Mouse (Mus musculus) forebrain, embryonic 16.5 days (tissue): ENCODE results near the gene Olfr1440. TPM values are rescaled to one million over a fixed set of nuclear protein-coding genes. Genes with fewer than 3 reads are reported as not detected.

ENCODE experiments used
- ATAC-seq: fragments of 200-750 bp; cut with Nextera tagmentation; 2 replicates; pipeline ENCODE4 v1.8.0; 2017; ENCODE audit warnings: mild to moderate bottlenecking, moderate library complexity
- H3K27ac ChIP-seq: fragments of 300-500 bp; sonication (generic); 2 replicates; pipeline ENCODE4 v1.5.1; 2014; ENCODE audit warnings: low read length, control low read depth
- H3K27me3 ChIP-seq: fragments of 300-500 bp; sonication (generic); replicated peaks from 2 replicates; pipeline ENCODE4 v1.6.1; 2014; ENCODE audit warnings: low read length; ENCODE audit not compliant: control insufficient read depth, insufficient read depth
- H3K36me3 ChIP-seq: fragments of 300-500 bp; sonication (generic); 2 replicates; pipeline ENCODE4 v1.6.1; 2014; ENCODE audit not compliant: control insufficient read depth, insufficient read depth
- H3K4me1 ChIP-seq: fragments of 300-500 bp; sonication (generic); replicated peaks from 2 replicates; pipeline ENCODE4 v1.6.1; 2014; ENCODE audit warnings: low read length; ENCODE audit not compliant: control insufficient read depth, insufficient read depth
- H3K4me2 ChIP-seq: fragments of 300-500 bp; sonication (generic); 2 replicates; pipeline ENCODE4 v1.6.1; 2014; ENCODE audit warnings: mild to moderate bottlenecking, low read length, control low read depth
- H3K4me3 ChIP-seq: fragments of 300-500 bp; sonication (generic); replicated peaks from 2 replicates; pipeline ENCODE4 v1.5.1; 2014; ENCODE audit warnings: mild to moderate bottlenecking, low read length, control low read depth
- H3K9ac ChIP-seq: fragments of 300-500 bp; sonication (generic); replicated peaks from 2 replicates; pipeline ENCODE4 v1.6.1; 2014; ENCODE audit warnings: low read depth, low read length, control low read depth
- H3K9me3 ChIP-seq: fragments of 300-500 bp; sonication (generic); 2 replicates; pipeline ENCODE4 v1.6.1; 2016; ENCODE audit warnings: low read length; ENCODE audit not compliant: control insufficient read depth
- WGBS: fragments of 180-500 bp; shearing (Covaris S2); extraction: QIAGEN DNeasy Blood & Tissue Kit; methylation state at CpG from one replicate; pipeline ENCODE4 v1.1.7; 2014; 5-methylcytosine and 5-hydroxymethylcytosine counted together
- polyA plus RNA-seq: library from polyadenylated mRNA; unstranded; fragments of >200 nt; fragmentation: Nextera tagmentation; extraction: Ambion mirVana; gene quantifications from 2 replicates; pipeline ENCODE4 v1.2.1, GENCODE M21; 2015

The Olfr1440 gene
- polyA plus RNA-seq, 1 experiment from 2014 or later: not detected

DNA sequence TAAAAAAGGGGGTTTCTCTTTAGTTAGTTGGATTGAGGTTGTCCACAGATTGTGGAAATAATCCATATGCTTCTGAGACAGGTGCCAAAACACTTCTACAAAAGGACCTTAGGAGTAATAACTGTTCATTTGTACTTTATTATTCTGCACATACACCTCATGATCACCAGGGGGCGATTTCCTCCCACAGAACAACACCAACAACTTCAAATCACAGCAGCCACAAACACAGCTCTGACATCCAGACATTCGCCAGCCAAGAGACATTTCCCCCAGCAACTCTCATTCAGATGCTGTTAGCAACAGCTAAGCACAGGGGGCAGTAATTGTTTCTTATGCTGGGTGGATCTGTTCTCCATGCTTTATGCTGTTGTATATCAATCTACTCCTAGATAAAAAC is 46.0 kb downstream of the Olfr1440 start:
- H3K4me1 ChIP-seq: no peaks in the 10 kb centered on the region
- WGBS: 2% methylated on average over 2 of the region's 2 CpGs

DNA sequence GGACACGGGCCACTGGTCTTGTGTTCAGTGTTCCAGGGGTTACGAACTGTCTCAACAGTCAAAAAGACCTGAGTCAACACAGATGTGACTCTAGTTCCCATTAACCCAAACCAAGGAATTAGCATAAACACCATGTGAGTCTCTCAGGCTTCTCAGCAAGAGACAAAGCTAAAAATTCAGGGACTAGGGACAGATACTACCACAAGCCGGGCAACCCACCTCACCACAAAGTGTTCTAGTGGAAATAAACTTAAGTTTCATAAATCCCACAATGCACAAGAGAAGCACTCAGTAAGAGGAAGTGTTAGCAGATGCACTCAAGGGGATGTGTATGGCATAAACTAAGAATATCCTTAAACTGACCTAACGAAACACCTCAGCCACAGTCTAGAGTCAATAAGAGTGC is 47.9 kb downstream of the Olfr1440 start:
- no peak overlapping the region for H3K9ac ChIP-seq
- WGBS: 94% methylated on average over 4 of the region's 4 CpGs
- no peaks in the 10 kb centered on the region for H3K27me3 ChIP-seq
- no peaks in the 10 kb centered on the region for H3K36me3 ChIP-seq
- ATAC-seq: no peak
- H3K4me2 ChIP-seq: no peak overlapping the region
- H3K27ac ChIP-seq: no peak overlapping the region
- no peaks in the 10 kb centered on the region for H3K9me3 ChIP-seq
- no peaks in the 10 kb centered on the region for H3K4me1 ChIP-seq
- no peak overlapping the region for H3K4me3 ChIP-seq

More for the DNA sequence above, 46.0 kb downstream of the Olfr1440 start:
- Histone ChIP-seq H3K9ac (no peak overlapping the region), H3K4me2 (no peak overlapping the region), H3K4me3 (no peak overlapping the region), H3K27me3 (no peaks in the 10 kb centered on the region), H3K36me3 (no peaks in the 10 kb centered on the region), H3K27ac (no peak overlapping the region), H3K9me3 (no peaks in the 10 kb centered on the region)
- peak; percentile 69 for ATAC-seq

DNA sequence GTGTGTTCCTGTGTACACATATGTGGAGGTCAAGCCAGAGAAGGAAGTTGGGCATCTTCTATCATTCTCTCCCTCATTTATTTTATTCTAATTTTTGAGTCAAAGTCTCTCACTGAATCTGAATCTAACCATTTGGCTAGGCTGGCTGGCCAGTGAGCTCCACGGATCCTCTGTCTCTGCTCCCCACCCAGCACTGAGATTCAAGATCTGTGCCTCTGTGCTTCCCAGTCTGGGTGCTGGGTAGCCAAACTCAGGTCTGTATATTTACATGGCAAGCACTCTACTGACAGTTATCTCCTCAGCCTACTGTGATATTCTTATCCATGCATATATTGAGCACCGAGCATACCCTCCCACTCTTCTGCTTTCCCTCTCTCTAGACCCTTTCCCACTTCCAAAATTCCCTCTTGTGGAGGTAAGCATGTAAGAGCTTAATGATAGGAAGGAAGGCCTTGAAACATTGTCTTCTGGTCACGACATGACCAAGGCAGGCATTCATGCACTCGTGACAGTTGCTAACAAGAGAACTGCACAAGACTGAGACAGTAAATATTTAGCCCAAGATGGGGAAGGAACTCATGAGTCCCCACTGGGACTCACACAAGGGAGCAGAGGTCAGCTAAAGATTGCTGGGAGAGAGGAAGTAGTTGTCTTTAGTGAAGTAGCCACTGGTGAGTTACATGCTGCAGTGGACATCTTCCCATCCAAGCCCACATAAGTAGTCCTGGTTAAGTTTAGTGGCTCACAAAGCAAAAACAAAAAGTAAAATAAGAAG is 48.9 kb downstream of the Olfr1440 start:
- no peaks in the 10 kb centered on the region for H3K36me3 ChIP-seq
- no peak overlapping the region for H3K4me2 ChIP-seq
- H3K27me3 ChIP-seq: no peaks in the 10 kb centered on the region
- H3K27ac ChIP-seq: no peak overlapping the region
- WGBS: 84% methylated on average over 4 of the region's 4 CpGs
- no peak for ATAC-seq
- H3K4me3 ChIP-seq: no peak overlapping the region
- H3K9me3 ChIP-seq: no peaks in the 10 kb centered on the region
- H3K9ac ChIP-seq: no peak overlapping the region
- no peaks in the 10 kb centered on the region for H3K4me1 ChIP-seq

DNA sequence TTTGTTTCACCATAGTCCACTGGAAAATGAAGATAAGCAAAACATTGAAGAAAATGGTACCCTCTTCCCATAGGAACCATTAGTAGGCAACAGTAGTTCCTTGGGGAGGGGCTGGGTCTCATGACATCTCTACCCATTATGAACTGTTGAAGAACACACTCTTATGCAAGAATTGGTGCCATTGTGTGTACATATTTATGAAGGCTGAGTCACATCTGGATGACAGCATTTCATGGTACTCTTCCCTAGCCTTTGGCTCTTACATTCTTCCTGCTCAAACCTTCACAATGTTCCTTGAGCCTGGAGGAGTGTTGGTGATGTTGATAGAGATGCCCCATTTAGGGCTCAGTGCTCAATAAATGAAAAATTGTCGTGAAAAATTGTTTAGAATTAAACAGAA is 52.5 kb downstream of the Olfr1440 start:
- no peak overlapping the region for H3K4me3 ChIP-seq
- H3K4me1 ChIP-seq: no peaks in the 10 kb centered on the region
- no peak overlapping the region for H3K9ac ChIP-seq
- no peak overlapping the region for H3K27ac ChIP-seq
- ATAC-seq: no peak
- 50% methylated on average over 1 of the region's 1 CpGs for WGBS
- no peaks in the 10 kb centered on the region for H3K36me3 ChIP-seq
- no peaks in the 10 kb centered on the region for H3K9me3 ChIP-seq
- no peak overlapping the region for H3K4me2 ChIP-seq
- no peaks in the 10 kb centered on the region for H3K27me3 ChIP-seq

DNA sequence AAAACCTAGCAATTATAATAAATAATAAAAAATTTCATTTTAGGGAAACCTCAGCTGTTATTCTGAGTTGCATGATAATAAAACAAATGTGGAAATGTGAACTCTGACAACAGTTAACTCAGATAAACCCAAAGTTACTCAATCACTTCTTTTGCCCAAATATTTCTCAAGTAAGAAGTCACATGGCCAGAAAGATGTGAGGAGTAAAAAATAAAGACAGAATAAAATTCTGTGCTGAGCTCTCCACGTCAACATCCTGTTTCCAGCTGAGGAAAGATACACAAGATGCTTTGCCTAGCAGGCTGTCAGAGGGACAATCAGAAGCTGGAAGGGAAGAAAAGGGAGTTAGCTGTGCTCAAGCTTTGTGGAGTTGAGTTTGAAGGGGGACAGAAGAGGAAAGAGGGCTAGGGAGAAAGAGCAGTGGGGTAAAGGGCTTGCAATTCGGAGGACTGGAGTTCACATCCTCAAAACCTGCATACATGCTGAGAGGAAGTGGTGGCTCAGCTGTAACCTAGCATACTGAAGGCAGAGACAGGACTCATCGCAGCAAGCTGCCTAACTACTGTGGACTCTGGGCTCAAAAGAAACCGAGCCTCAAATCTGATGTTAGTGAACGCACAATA is 53.1 kb downstream of the Olfr1440 start:
- no peak overlapping the region for H3K27ac ChIP-seq
- no peak overlapping the region for H3K9ac ChIP-seq
- no peak overlapping the region for H3K4me3 ChIP-seq
- no peak for ATAC-seq
- 68% methylated on average over 5 of the region's 5 CpGs for WGBS
- no peak overlapping the region for H3K4me2 ChIP-seq
- H3K36me3 ChIP-seq: no peaks in the 10 kb centered on the region
- no peaks in the 10 kb centered on the region for H3K9me3 ChIP-seq
- H3K27me3 ChIP-seq: no peaks in the 10 kb centered on the region
- no peaks in the 10 kb centered on the region for H3K4me1 ChIP-seq

GRCm38 (mm10) chr19:12442560-12442959 is 55.5 kb downstream of the Olfr1440 start:
- no peak for ATAC-seq
- Histone ChIP-seq H3K4me1 (no peaks in the 10 kb centered on the region), H3K36me3 (no peaks in the 10 kb centered on the region), H3K4me3 (no peak overlapping the region), H3K9ac (no peak overlapping the region), H3K4me2 (no peak overlapping the region), H3K9me3 (no peaks in the 10 kb centered on the region), H3K27ac (no peak overlapping the region), H3K27me3 (no peaks in the 10 kb centered on the region)
- 84% methylated on average over 4 of the region's 4 CpGs for WGBS

DNA sequence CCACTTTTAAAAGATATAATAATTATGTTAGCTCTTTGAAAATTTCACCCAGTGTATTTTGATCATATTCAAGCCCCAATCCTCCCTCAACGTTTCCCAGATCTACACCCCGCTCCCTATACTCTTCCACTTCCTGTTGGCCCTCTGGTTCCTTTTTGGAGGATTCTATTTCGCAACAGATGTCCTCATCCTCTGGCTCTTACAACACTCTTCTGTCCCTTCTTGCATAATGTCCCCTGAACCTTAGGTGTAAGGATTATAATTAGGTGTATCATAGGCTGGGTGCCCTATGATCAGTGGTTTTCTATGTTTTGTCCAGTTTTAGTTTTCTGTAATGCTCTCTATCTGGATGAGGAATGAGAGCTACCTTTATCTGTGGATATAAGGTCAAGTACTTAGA is 57.9 kb downstream of the Olfr1440 start:
- no peak overlapping the region for H3K4me2 ChIP-seq
- H3K27me3 ChIP-seq: no peaks in the 10 kb centered on the region
- no peaks in the 10 kb centered on the region for H3K4me1 ChIP-seq
- no peak overlapping the region for H3K9ac ChIP-seq
- no peak overlapping the region for H3K4me3 ChIP-seq
- no peaks in the 10 kb centered on the region for H3K9me3 ChIP-seq
- no peaks in the 10 kb centered on the region for H3K36me3 ChIP-seq
- ATAC-seq: no peak
- no peak overlapping the region for H3K27ac ChIP-seq
- WGBS: 91% methylated on average over 3 of the region's 3 CpGs

Other genes with a start within 250 kb of the Olfr1440 start
- gene Olfr1555-ps1, start 217.2 kb upstream of the Olfr1440 start, polyA plus RNA-seq: not detected in 2 replicates
- not detected in 2 replicates for gene Olfr1431, start 186.6 kb upstream of the Olfr1440 start, polyA plus RNA-seq
- not detected in 2 replicates for gene Olfr1432, start 154.7 kb upstream of the Olfr1440 start, polyA plus RNA-seq
- gene Olfr262, start 145.6 kb upstream of the Olfr1440 start, polyA plus RNA-seq: not detected in 2 replicates
- gene Olfr235, start 126.2 kb upstream of the Olfr1440 start, polyA plus RNA-seq: not detected in 2 replicates
- not detected in 2 replicates for gene Olfr1434, start 107.4 kb upstream of the Olfr1440 start, polyA plus RNA-seq
- gene Olfr1436, start 88.1 kb upstream of the Olfr1440 start, polyA plus RNA-seq: not detected in 2 replicates
- not detected in 2 replicates for gene Olfr1437, start 62.2 kb upstream of the Olfr1440 start, polyA plus RNA-seq
- gene Olfr1438-ps1, start 51.4 kb upstream of the Olfr1440 start, polyA plus RNA-seq: not detected in 2 replicates
- not detected in 2 replicates for gene Olfr1441, start 30.2 kb downstream of the Olfr1440 start, polyA plus RNA-seq
- gene Pfpl, start 40.6 kb downstream of the Olfr1440 start, polyA plus RNA-seq: not detected in 2 replicates
- 0.39 and 0.47 TPM in 2 replicates for gene Mpeg1, start 73.5 kb downstream of the Olfr1440 start, polyA plus RNA-seq
- gene Dtx4, start 114.2 kb downstream of the Olfr1440 start, polyA plus RNA-seq: 20.3 and 21.3 TPM in 2 replicates
- 7.7 and 9.8 TPM in 2 replicates for gene Fam111a, start 158.5 kb downstream of the Olfr1440 start, polyA plus RNA-seq
- 0.21 TPM in 1 of 2 replicates, not detected in the other for gene Gm4952, start 212.7 kb downstream of the Olfr1440 start, polyA plus RNA-seq
- not detected in 2 replicates for gene Glyat, start 246.0 kb downstream of the Olfr1440 start, polyA plus RNA-seq